Mouse (Mus musculus) cerebellum, adult 2 months (tissue): ENCODE data around the gene Serf1. TPM values are rescaled to one million over a fixed set of nuclear protein-coding genes. Genes with fewer than 3 reads are reported as not detected.
"Not testable (repeated sequence)": the region's sequence is repeated elsewhere in the genome, so short reads cannot be mapped to it uniquely, and the experiment has no call there.

ENCODE experiments used
- DNase-seq, 2 experiments: peaks; one replicate each; pipeline ENCODE4 v3.0.0; 2021
- H3K27ac ChIP-seq: fragments of 200-500 bp; 2 replicates; pipeline ENCODE4 v1.5.1; 2012; ENCODE audit warnings: low read length, control low read depth, inconsistent platforms; ENCODE audit not compliant: insufficient read depth
- H3K27me3 ChIP-seq: fragments of 200-500 bp; 2 replicates; pipeline ENCODE4 v1.6.1; 2012; ENCODE audit warnings: inconsistent platforms, mild to moderate bottlenecking, low read length, moderate library complexity; ENCODE audit not compliant: control insufficient read depth, insufficient read depth
- H3K4me1 ChIP-seq: fragments of 200-500 bp; 2 replicates; pipeline ENCODE4 v1.6.1; 2011; ENCODE audit warnings: low read length; ENCODE audit not compliant: control insufficient read depth, insufficient read depth
- H3K4me3 ChIP-seq: fragments of 200-500 bp; replicated peaks from 2 replicates; pipeline ENCODE3; 2011; ENCODE audit warnings: mild to moderate bottlenecking, low read depth, low read length, control low read depth; ENCODE audit not compliant: insufficient read depth
- CTCF ChIP-seq: fragments of 200-500 bp; IDR thresholded peaks from 2 replicates; pipeline ENCODE4 v1.5.1; 2011; ENCODE audit warnings: low read depth, mild to moderate bottlenecking, control low read depth, low read length, moderate library complexity, borderline replicate concordance; ENCODE audit not compliant: insufficient read depth
- POLR2A ChIP-seq: fragments of 200-500 bp; IDR thresholded peaks from 2 replicates; pipeline ENCODE4 v1.6.1; 2011; ENCODE audit warnings: low read length, control low read depth, borderline replicate concordance; ENCODE audit not compliant: insufficient read depth
- WGBS: fragments of 180-500 bp; shearing (Covaris S2); methylation state at CpG from one replicate; pipeline ENCODE4 v1.1.7; 2018; 5-methylcytosine and 5-hydroxymethylcytosine counted together
- polyA plus RNA-seq: library from polyadenylated mRNA; depleted of rRNA; stranded (reverse); fragments of >200 nt; gene quantifications from 2 replicates; pipeline ENCODE4 v1.2.3, GENCODE M21; 2012

Gene Serf1
- polyA plus RNA-seq, 1 experiment = 30.4 TPM

- Histone ChIP-seq H3K4me1 (no peaks in the 10 kb centered on the region), H3K4me3 (no peak overlapping the region), H3K27ac (no peak overlapping the region), H3K27me3 (no peaks in the 10 kb centered on the region)
- no peak for TF ChIP-seq CTCF
- no peak for TF ChIP-seq POLR2A
- no peak for DNase-seq
- 36% methylated on average over 5 of the region's 5 CpGs for WGBS
These were observed 4.6 kb downstream of the Serf1 start for GRCm38 (mm10) chr13:100112218-100112972.

- TF ChIP-seq POLR2A (no peak), CTCF (no peak)
- 91% methylated on average over 3 of the region's 3 CpGs for WGBS
- H3K27ac ChIP-seq = no peak overlapping the region
- no peak for DNase-seq
- peaks cover 3% of the 10 kb centered on the region; the same call in 1 of the 2 replicates for H3K4me1 ChIP-seq
- peak overlapping the region; percentile 77 for H3K4me3 ChIP-seq
- H3K27me3 ChIP-seq = no peaks in the 10 kb centered on the region
These were observed 16.2 kb downstream of the Serf1 start for GRCm38 (mm10) chr13:100123970-100124369.

GRCm38 (mm10) chr13:100124423-100125257, 16.8 kb downstream of the Serf1 start, which contains the start of gene Smn1:
TSS of gene Smn1 (plus strand) at chr13:100124852.
- WGBS = 4% methylated on average over 42 of the region's 42 CpGs
- Histone ChIP-seq H3K27ac (peak within 1 kb of the TSS; percentile 42; the same call in 1 of the 2 replicates), H3K27me3 (no peaks in the 10 kb centered on the region), H3K4me3 (peak within 1 kb of the TSS; percentile 77), H3K4me1 (peaks cover 3% of the 10 kb centered on the region; the same call in 1 of the 2 replicates)
- TF ChIP-seq POLR2A (peak; percentile 90), CTCF (no peak)
- DNase-seq = peak; percentile 96 to 97

- H3K4me3 ChIP-seq = peak overlapping the region; percentile 77
- TF ChIP-seq CTCF = no peak
- TF ChIP-seq POLR2A = no peak
- H3K27ac ChIP-seq = no peak overlapping the region
- peak in 1 of 2 experiments; percentile 16 for DNase-seq
- H3K27me3 ChIP-seq = no peaks in the 10 kb centered on the region
- 2% methylated on average over 10 of the region's 10 CpGs for WGBS
- H3K4me1 ChIP-seq = peaks cover 3% of the 10 kb centered on the region; the same call in 1 of the 2 replicates
These were observed 17.4 kb downstream of the Serf1 start for GRCm38 (mm10) chr13:100125258-100125643.

- 80% methylated on average over 8 of the region's 8 CpGs for WGBS
- Histone ChIP-seq H3K27ac (no peak overlapping the region), H3K4me3 (no peak overlapping the region), H3K27me3 (no peaks in the 10 kb centered on the region), H3K4me1 (no peaks in the 10 kb centered on the region)
- TF ChIP-seq POLR2A (no peak), CTCF (no peak)
- no peak for DNase-seq
These were observed 34.0 kb downstream of the Serf1 start for GRCm38 (mm10) chr13:100141646-100142314.

GRCm38 (mm10) chr13:100152659-100153058, 44.8 kb downstream of the Serf1 start:
- no peak for DNase-seq
- 55% methylated on average over 1 of the region's 1 CpGs for WGBS

GRCm38 (mm10) chr13:100156624-100157023, 48.8 kb downstream of the Serf1 start:
- Histone ChIP-seq H3K27me3 (no peaks in the 10 kb centered on the region), H3K4me1 (no peaks in the 10 kb centered on the region), H3K4me3 (no peak overlapping the region), H3K27ac (no peak overlapping the region)
- TF ChIP-seq CTCF (no peak), POLR2A (no peak)
- 89% methylated on average over 3 of the region's 3 CpGs for WGBS
- DNase-seq = no peak

More at GRCm38 (mm10) chr13:100152659-100153058, 44.8 kb downstream of the Serf1 start:
- no peak overlapping the region for H3K4me3 ChIP-seq
- H3K27ac ChIP-seq = no peak overlapping the region
- H3K27me3 ChIP-seq = no peaks in the 10 kb centered on the region
- TF ChIP-seq CTCF (no peak), POLR2A (no peak)
- H3K4me1 ChIP-seq = no peaks in the 10 kb centered on the region

GRCm38 (mm10) chr13:100161171-100161870, 53.5 kb downstream of the Serf1 start:
- 85% methylated on average over 11 of the region's 11 CpGs for whole genome bisulfite sequencing
- not testable (repeated sequence) for H3K27me3 ChIP-seq, H3K4me1 ChIP-seq, H3K27ac ChIP-seq, H3K4me3 ChIP-seq, DNase-seq

- not testable (repeated sequence) for H3K4me3 ChIP-seq, H3K27me3 ChIP-seq, H3K4me1 ChIP-seq, DNase-seq, H3K27ac ChIP-seq
These were observed 54.7 kb downstream of the Serf1 start for GRCm38 (mm10) chr13:100162467-100162866.
